Mouse (Mus musculus) retina, postnatal 7 days (tissue): ENCODE results near the gene Pcdh9.

Experiments
- DNase-seq: peaks from one replicate; pipeline ENCODE4 v3.0.0-alpha.2; 2012; ENCODE audit warnings: low read depth, low spot score

The Pcdh9 gene

GRCm38 (mm10) chr14:93890519-93891370 is at the start of gene Pcdh9:
Gene Pcdh9, minus strand, starts transcription at chr14:93890679.
- peak; percentile 83 for DNase-seq

DNA sequence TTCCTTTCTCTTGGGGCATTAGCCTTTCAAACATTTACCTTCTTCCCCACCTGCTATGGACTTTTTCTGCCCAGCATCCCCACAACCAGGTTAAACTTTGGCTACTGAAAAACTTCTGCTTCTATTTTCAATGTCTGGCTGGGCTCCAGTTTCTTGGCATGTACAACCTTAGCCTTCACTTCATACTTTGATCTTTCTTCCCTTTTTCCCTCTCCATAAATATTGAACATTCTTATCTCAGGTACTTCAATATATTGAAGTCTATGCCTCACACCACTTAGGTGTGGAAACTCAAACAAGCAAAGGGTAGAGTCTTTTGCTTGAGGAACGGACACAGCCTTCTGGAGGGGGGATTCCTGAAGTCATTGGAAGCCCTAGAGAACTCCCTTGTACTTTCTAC is 16.4 kb upstream of the Pcdh9 start:
- no peak for DNase-seq

GRCm38 (mm10) chr14:93898533-93898932 is 8.1 kb upstream of the Pcdh9 start:
- no peak for DNase-seq

- DNase-seq: no peak
Observed at GRCm38 (mm10) chr14:93895131-93895530, 4.7 kb upstream of the Pcdh9 start.

- no peak for DNase-seq
Observed at GRCm38 (mm10) chr14:93891371-93891746, 880 bp upstream of the Pcdh9 start.

DNA sequence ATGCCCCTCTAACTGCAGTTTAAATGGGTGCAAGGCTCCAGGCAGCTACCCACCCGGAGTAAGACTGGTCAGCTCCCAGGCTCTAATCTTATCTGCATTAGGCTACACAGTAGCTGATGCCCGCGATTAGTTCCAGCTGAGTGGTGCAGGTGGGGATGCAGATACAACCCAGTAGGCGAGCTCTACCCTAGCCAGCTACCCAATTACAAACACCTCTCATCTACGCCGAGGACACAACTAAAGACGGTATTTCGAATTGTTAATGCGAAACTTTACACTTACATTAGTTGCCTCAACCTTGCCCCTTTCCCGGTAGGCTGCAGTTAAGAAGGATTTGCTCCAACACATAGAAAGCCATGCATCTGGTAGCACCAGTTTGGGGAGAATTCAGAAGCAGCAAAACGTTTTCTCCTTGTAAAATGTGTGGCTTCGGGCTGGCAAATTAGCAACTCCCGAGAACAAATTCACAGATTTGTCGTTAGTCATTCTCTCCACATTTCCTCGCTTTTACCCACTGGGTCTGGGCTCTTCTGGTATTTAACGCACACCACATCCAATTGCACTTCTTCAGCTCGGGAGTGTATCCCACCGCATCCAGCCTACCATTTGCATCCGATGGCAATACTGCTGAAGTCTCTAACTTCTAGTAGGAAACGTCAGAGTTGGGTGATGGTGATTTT is 500 bp downstream of the Pcdh9 start:
- DNase-seq: no peak

DNA sequence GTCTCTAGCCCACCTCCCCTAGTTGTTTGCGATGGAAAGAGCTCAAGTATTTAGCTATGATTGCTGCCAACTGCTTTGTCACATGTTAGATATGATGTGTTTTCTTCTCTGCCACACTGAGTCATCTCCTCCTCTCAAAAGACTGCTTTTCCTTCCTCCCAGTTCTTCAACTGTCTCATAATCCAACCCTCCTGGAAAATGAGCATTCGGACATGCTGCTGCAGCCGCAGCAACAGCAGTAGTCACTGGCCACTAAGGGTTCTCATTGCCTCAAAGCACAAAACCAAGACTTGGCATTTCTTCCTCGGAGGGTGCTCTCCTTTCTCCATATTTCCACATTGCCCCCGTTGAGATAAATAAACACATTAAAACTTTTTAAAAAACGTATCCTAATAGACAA is 1.2 kb downstream of the Pcdh9 start:
- no peak for DNase-seq

GRCm38 (mm10) chr14:93888346-93888745 is 2.1 kb downstream of the Pcdh9 start:
- no peak for DNase-seq

DNA sequence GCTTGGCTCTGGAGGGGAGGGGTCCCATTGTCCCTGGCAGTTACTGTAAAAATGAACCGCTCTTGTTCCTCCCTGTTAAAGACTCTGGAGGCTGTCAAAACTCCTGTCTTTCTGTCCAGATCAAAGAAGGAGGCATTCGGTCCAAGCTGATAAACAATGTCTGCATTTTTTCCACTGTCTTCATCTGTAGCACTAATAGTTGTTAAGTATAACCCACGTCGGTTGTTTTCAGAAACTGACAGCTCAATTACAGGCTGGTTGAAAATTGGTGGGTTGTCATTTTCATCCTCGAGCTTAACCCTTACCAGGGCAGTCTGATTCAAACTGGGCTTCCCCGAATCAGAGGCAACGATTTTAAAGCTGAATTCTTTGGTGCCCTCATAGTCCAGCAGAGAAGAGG is 3.4 kb downstream of the Pcdh9 start:
- no peak for DNase-seq

GRCm38 (mm10) chr14:93885551-93886084 is 4.9 kb downstream of the Pcdh9 start:
- DNase-seq: no peak

GRCm38 (mm10) chr14:93884467-93884866 is 6.0 kb downstream of the Pcdh9 start:
- DNase-seq: no peak

DNA sequence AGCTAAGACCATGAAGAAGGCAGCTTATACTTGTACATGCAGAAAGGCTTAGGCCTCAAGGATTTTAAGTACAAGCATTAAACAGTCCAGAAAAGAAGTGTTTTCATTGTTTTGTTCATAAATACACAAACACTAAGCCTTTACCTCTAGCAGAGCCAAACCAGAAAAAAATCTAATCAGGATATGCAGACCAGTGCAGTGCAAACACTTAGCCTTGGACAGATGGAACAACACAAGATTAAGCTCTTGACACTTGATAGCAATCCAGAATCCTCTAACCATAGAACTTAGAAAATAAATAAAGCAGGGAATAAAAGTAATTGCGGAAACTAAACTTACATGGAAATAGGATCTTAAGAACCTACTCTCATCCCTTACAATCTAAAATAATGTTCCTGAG is 10.4 kb downstream of the Pcdh9 start:
- no peak for DNase-seq

- no peak for DNase-seq
Observed at GRCm38 (mm10) chr14:93875968-93876367, 14.5 kb downstream of the Pcdh9 start.

GRCm38 (mm10) chr14:93868211-93868610 is 22.3 kb downstream of the Pcdh9 start:
- no peak for DNase-seq

DNA sequence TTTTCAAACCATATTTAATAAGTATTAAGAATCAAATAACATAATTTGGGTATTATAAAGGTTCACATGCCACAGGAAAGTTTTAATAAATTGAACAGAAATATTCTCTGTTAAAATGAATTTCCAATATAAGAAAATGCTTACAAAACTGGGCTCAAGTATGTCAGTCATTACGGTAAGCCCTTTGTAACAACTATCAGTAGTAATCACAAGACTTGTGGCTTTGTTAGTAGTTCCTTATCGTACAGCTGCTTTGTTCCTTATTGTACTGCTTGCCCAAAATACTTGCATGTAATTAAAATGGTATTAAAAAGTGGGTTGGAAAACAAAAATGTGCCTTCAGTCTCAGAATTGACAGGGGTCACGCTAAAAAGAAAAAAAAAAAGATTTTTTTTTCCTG is 32.4 kb downstream of the Pcdh9 start:
- DNase-seq: no peak

GRCm38 (mm10) chr14:93846091-93846677 is 44.3 kb downstream of the Pcdh9 start:
- DNase-seq: no peak

- DNase-seq: no peak
Observed at GRCm38 (mm10) chr14:93842686-93843288, 47.7 kb downstream of the Pcdh9 start.

DNA sequence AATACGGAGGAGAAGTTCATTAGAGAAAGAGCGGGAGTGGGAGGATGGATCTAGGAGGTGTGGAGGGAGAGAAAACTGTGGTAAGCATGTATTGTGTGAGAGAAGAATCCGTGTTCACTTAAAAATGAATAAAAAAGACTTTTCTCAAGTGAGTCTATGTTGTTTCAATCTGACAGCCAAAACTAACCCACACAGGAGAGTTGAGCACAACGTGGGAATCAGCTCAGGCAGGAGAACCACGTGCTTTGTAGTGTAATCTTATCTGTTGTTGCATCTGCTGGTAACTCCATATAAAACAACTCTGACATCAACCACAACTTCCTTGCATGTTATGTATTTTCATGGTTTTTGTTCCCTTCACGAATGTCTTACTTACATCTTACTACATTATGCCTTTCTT is 58.0 kb downstream of the Pcdh9 start:
- no peak for DNase-seq

GRCm38 (mm10) chr14:93827159-93827558 is 63.3 kb downstream of the Pcdh9 start:
- no peak for DNase-seq

DNA sequence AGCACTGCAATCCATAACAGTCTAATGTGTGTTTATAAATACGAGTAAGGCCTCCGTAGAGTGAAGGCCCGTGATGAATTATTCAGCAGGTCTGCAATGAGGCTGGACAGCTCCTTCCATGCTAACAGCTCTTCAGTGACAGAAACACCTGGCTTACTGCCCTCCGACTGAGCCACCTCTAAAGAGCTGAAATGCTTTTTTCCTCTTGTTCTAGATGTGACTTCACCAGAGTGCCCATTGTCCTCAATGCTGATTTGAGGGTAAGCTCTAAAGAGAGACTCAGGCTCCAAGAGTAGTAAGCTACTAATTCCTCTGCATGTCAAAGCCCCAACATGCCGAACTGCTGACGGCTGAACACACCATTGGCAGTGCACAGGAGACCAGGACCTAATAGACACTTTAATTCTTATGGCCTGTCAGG is 64.4 kb downstream of the Pcdh9 start:
- no peak for DNase-seq

DNA sequence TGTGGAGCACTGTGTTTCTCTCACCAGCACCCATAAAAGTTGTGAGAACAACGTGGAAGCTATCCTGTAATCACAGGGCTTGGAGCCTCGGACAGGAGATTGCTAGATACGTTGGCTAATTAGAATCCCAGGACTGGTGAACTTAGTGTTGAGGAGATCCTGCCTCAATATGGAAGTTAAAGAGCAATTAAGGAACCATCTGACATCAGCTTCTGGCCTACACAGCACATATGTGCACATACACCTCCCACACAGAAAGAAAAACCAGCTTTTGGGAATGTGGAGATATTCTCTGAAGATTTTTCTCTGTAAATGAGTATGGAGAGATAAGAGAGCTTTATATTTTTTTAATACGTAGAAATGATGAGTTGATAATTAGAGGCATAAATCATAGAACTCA is 71.6 kb downstream of the Pcdh9 start:
- no peak for DNase-seq

DNA sequence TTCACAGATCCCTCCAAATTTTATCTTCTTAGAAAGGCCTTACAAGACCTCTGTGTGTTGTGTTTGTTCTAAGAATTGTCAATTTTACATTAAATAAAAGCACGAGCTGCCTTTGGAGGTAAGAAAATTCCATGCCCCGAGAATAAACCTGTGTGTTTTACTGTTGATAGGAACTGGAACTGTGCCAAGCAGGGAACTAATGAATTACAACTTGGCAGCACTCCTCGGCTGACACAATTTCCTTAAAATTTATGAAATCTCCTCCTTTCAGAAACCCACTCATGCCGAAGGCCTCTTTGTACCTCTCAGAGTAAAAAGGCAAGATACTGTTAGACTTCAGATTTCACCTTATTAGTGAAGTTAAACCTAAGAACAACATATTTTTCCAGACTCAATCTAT is 72.9 kb downstream of the Pcdh9 start:
- no peak for DNase-seq
